Mouse (Mus musculus) liver, embryonic 14 days (tissue): ENCODE data around the gene 2310030G06Rik. TPM values are rescaled to one million over a fixed set of nuclear protein-coding genes. Genes with fewer than 3 reads are reported as not detected.

Experiments
- polyA plus RNA-seq: library from polyadenylated mRNA; depleted of rRNA; stranded (reverse); fragments of >200 nt; gene quantifications from 2 replicates; pipeline ENCODE4 v1.2.3, GENCODE M21; 2012; rRNA removed

2310030G06Rik gene
- polyA plus RNA-seq, result 1.9 and 2.2 TPM in 2 replicates

GRCm38 (mm10) chr9:50746214-50746677 lies at the start of gene 2310030G06Rik:
Gene 2310030G06Rik (minus strand): TSS chr9:50746536.

GRCm38 (mm10) chr9:50774991-50775612 lies 28.8 kb upstream of the 2310030G06Rik start, which contains the start of the genes Alg9 and 1110032A03Rik:
Gene Alg9 (plus strand): TSS chr9:50775019.
Gene 1110032A03Rik (minus strand): TSS chr9:50775520.

GRCm38 (mm10) chr9:50768107-50769002 lies 22.0 kb upstream of the 2310030G06Rik start, which contains the start of gene Fdxacb1:
Gene Fdxacb1 (plus strand): TSS chr9:50768236.

GRCm38 (mm10) chr9:50752054-50752602 lies 5.8 kb upstream of the 2310030G06Rik start, which contains the start of gene Hspb2:
Gene Hspb2 (minus strand): TSS chr9:50752354.

GRCm38 (mm10) chr9:50751323-50751722 lies 5.0 kb upstream of the 2310030G06Rik start, which contains the start of gene Cryab:
Gene Cryab (plus strand): TSS chr9:50751325.

GRCm38 (mm10) chr9:50738914-50739870 lies 7.1 kb downstream of the 2310030G06Rik start, which contains the start of gene Dixdc1:
Gene Dixdc1 (minus strand): TSS chr9:50739517.

Other genes with a start within 250 kb of the 2310030G06Rik start
- gene Pts, start 217.8 kb downstream of the 2310030G06Rik start, polyA plus RNA-seq, result 23.3 and 25.3 TPM in 2 replicates
- 4.8 and 5.8 TPM in 2 replicates for gene Il18, start 191.7 kb downstream of the 2310030G06Rik start, polyA plus RNA-seq
- 0.21 and 0.35 TPM in 2 replicates for gene Bco2, start 191.4 kb downstream of the 2310030G06Rik start, polyA plus RNA-seq
- not detected in 2 replicates for gene Tex12, start 185.2 kb downstream of the 2310030G06Rik start, polyA plus RNA-seq
- gene Sdhd, start 142.7 kb downstream of the 2310030G06Rik start, polyA plus RNA-seq, result 159 and 197 TPM in 2 replicates
- 155 and 158 TPM in 2 replicates for gene Timm8b, start 142.6 kb downstream of the 2310030G06Rik start, polyA plus RNA-seq
- gene Pih1d2, start 129.2 kb downstream of the 2310030G06Rik start, polyA plus RNA-seq, result 0.81 and 1.0 TPM in 2 replicates
- 5.2 and 5.3 TPM in 2 replicates for gene Nkapd1, start 129.1 kb downstream of the 2310030G06Rik start, polyA plus RNA-seq
- 15.2 and 15.3 TPM in 2 replicates for gene Dlat, start 86.8 kb downstream of the 2310030G06Rik start, polyA plus RNA-seq
- 0.62 and 0.83 TPM in 2 replicates for gene Dixdc1, start 7.0 kb downstream of the 2310030G06Rik start, polyA plus RNA-seq
- 1.8 and 3.2 TPM in 2 replicates for gene Cryab, start 4.8 kb upstream of the 2310030G06Rik start, polyA plus RNA-seq
- gene Hspb2, start 5.8 kb upstream of the 2310030G06Rik start, polyA plus RNA-seq, result 0.22 and 1.2 TPM in 2 replicates
- 5.0 and 5.7 TPM in 2 replicates for gene Fdxacb1, start 21.7 kb upstream of the 2310030G06Rik start, polyA plus RNA-seq
- 9.5 and 10.7 TPM in 2 replicates for gene Alg9, start 28.5 kb upstream of the 2310030G06Rik start, polyA plus RNA-seq
- 10.6 and 13.0 TPM in 2 replicates for gene 1110032A03Rik, start 29.0 kb upstream of the 2310030G06Rik start, polyA plus RNA-seq
- 23.1 and 32.1 TPM in 2 replicates for gene Ppp2r1b, start 98.8 kb upstream of the 2310030G06Rik start, polyA plus RNA-seq